Mouse (Mus musculus) lung, adult 10 weeks (tissue): ENCODE results near the gene Polg. TPM values are rescaled to one million over a fixed set of nuclear protein-coding genes. Genes with fewer than 3 reads are reported as not detected.

Source experiments
- polyA plus RNA-seq: library from polyadenylated mRNA; stranded (reverse); fragments of 350-450 nt; fragmentation: Illumina TruSeq; extraction: RNeasy Lipid Tissue Mini Kit (QIAGEN cat#74804); gene quantifications from one replicate; pipeline ENCODE4 v1.2.3, GENCODE M21; 2014; ENCODE audit warnings: low read depth, low replicate concordance; ENCODE audit not compliant: insufficient read depth

The Polg gene
- 25.9 TPM for polyA plus RNA-seq

GRCm38 (mm10) chr7:79466053-79466901, at the start of gene Polg:
Polg (minus strand) TSS chr7:79466362.

Other genes with a start within 250 kb of the Polg start
- gene Abhd2, start 193.2 kb downstream of the Polg start, polyA plus RNA-seq, result 34.2 TPM
- 0.46 TPM for gene Rlbp1, start 79.3 kb downstream of the Polg start, polyA plus RNA-seq
- 0.22 TPM for gene Fanci, start 74.4 kb downstream of the Polg start, polyA plus RNA-seq
- not detected for gene Rhcg, start 151.3 kb upstream of the Polg start, polyA plus RNA-seq
- 0.10 TPM for gene Ticrr, start 193.8 kb upstream of the Polg start, polyA plus RNA-seq
- 1.1 TPM for gene Kif7, start 249.4 kb upstream of the Polg start, polyA plus RNA-seq